Mouse (Mus musculus): ENCODE measurements around the gene Gga1. TPM values are rescaled to one million over a fixed set of nuclear protein-coding genes. Genes with fewer than 3 reads are reported as not detected.

Gene Gga1
- polyA plus RNA-seq, 1 experiment, result 25.8 TPM

GRCm38 (mm10) chr15:78897488-78897887, 20.5 kb downstream of the Gga1 start:
- H3K4me3 ChIP-seq (ENCODE audit: low read depth, low read length), result peak overlapping the region; percentile 12; the same call in 1 of the 2 replicates
- H3K4me1 ChIP-seq (ENCODE audit: control insufficient read depth, insufficient read depth, low read length), result peaks cover 6% of the 10 kb centered on the region
- TF ChIP-seq POLR2A (IDR thresholded peaks at IDR 0.05; ENCODE audit: insufficient read depth, low read length) (no peak), EP300 (IDR thresholded peaks at IDR 0.05; ENCODE audit: insufficient read depth, low read depth, low read length) (0 out of 2 replicates have a peak, but pooled peaks have one; percentile 40)
- no peaks in the 10 kb centered on the region for H3K9me3 ChIP-seq (replicated peaks; ENCODE audit: control insufficient read depth, insufficient read depth, low read length, poor library complexity, severe bottlenecking)
- H3K36me3 ChIP-seq (ENCODE audit: control insufficient read depth, insufficient read depth, low read length, poor library complexity, severe bottlenecking), result no peaks in the 10 kb centered on the region
- peak overlapping the region; percentile 64 for H3K27ac ChIP-seq (ENCODE audit: insufficient read depth, low read length)
- no peak overlapping the region for H3K9ac ChIP-seq (ENCODE audit: low read depth, poor library complexity, severe bottlenecking)
- no peaks in the 10 kb centered on the region for H3K27me3 ChIP-seq (ENCODE audit: control insufficient read depth, insufficient read depth, low read length, poor library complexity, severe bottlenecking)

- Histone ChIP-seq H3K27me3 (ENCODE audit: control insufficient read depth, insufficient read depth, low read length, poor library complexity, severe bottlenecking) (no peaks in the 10 kb centered on the region), H3K4me1 (ENCODE audit: control insufficient read depth, insufficient read depth, low read length) (peaks cover 6% of the 10 kb centered on the region), H3K9me3 (replicated peaks; ENCODE audit: control insufficient read depth, insufficient read depth, low read length, poor library complexity, severe bottlenecking) (no peaks in the 10 kb centered on the region), H3K4me3 (ENCODE audit: low read depth, low read length) (no peak overlapping the region; the same call in 1 of the 2 replicates), H3K27ac (ENCODE audit: insufficient read depth, low read length) (no peak overlapping the region), H3K36me3 (ENCODE audit: control insufficient read depth, insufficient read depth, low read length, poor library complexity, severe bottlenecking) (no peaks in the 10 kb centered on the region), H3K9ac (ENCODE audit: low read depth, poor library complexity, severe bottlenecking) (no peak overlapping the region)
- TF ChIP-seq EP300 (IDR thresholded peaks at IDR 0.05; ENCODE audit: insufficient read depth, low read depth, low read length) (no peak), POLR2A (IDR thresholded peaks at IDR 0.05; ENCODE audit: insufficient read depth, low read length) (no peak), CTCF (IDR thresholded peaks at IDR 0.05; ENCODE audit: low read depth, low read length) (no peak)
Observed at GRCm38 (mm10) chr15:78898507-78899001, 21.6 kb downstream of the Gga1 start.

- Histone ChIP-seq H3K27ac (ENCODE audit: insufficient read depth, low read length) (no peak within 1 kb of the TSS), H3K9ac (ENCODE audit: low read depth, poor library complexity, severe bottlenecking) (peak within 1 kb of the TSS; percentile 45), H3K9me3 (replicated peaks; ENCODE audit: control insufficient read depth, insufficient read depth, low read length, poor library complexity, severe bottlenecking) (no peaks in the 10 kb centered on the region), H3K36me3 (ENCODE audit: control insufficient read depth, insufficient read depth, low read length, poor library complexity, severe bottlenecking) (no peaks in the 10 kb centered on the region), H3K27me3 (ENCODE audit: control insufficient read depth, insufficient read depth, low read length, poor library complexity, severe bottlenecking) (no peaks in the 10 kb centered on the region), H3K4me1 (ENCODE audit: control insufficient read depth, insufficient read depth, low read length) (peaks cover 6% of the 10 kb centered on the region), H3K4me3 (ENCODE audit: low read depth, low read length) (peak within 1 kb of the TSS; percentile 79)
- TF ChIP-seq POLR2A (IDR thresholded peaks at IDR 0.05; ENCODE audit: insufficient read depth, low read length), result no peak
- TF ChIP-seq CTCF (IDR thresholded peaks at IDR 0.05; ENCODE audit: low read depth, low read length), result no peak
- TF ChIP-seq EP300 (IDR thresholded peaks at IDR 0.05; ENCODE audit: insufficient read depth, low read depth, low read length), result no peak
Observed at GRCm38 (mm10) chr15:78899409-78899739, 22.4 kb downstream of the Gga1 start, which contains the start of gene Gm49510. Gm49510 (plus strand) TSS chr15:78899667.

- Histone ChIP-seq H3K36me3 (ENCODE audit: control insufficient read depth, insufficient read depth, low read length, poor library complexity, severe bottlenecking) (no peaks in the 10 kb centered on the region), H3K4me1 (ENCODE audit: control insufficient read depth, insufficient read depth, low read length) (peaks cover 6% of the 10 kb centered on the region), H3K27me3 (ENCODE audit: control insufficient read depth, insufficient read depth, low read length, poor library complexity, severe bottlenecking) (no peaks in the 10 kb centered on the region), H3K9ac (ENCODE audit: low read depth, poor library complexity, severe bottlenecking) (peak within 1 kb of the TSS; percentile 45), H3K4me3 (ENCODE audit: low read depth, low read length) (peak within 1 kb of the TSS; percentile 79), H3K27ac (ENCODE audit: insufficient read depth, low read length) (no peak within 1 kb of the TSS), H3K9me3 (replicated peaks; ENCODE audit: control insufficient read depth, insufficient read depth, low read length, poor library complexity, severe bottlenecking) (no peaks in the 10 kb centered on the region)
- TF ChIP-seq EP300 (IDR thresholded peaks at IDR 0.05; ENCODE audit: insufficient read depth, low read depth, low read length), result no peak
- TF ChIP-seq CTCF (IDR thresholded peaks at IDR 0.05; ENCODE audit: low read depth, low read length), result no peak
- no peak for TF ChIP-seq POLR2A (IDR thresholded peaks at IDR 0.05; ENCODE audit: insufficient read depth, low read length)
Observed at GRCm38 (mm10) chr15:78899740-78900584, 23.0 kb downstream of the Gga1 start, which contains the start of gene Sh3bp1. Sh3bp1 (plus strand) TSS chr15:78899768.

- H3K9ac ChIP-seq (ENCODE audit: low read depth, poor library complexity, severe bottlenecking), result peak overlapping the region; percentile 45
- peak overlapping the region; percentile 79 for H3K4me3 ChIP-seq (ENCODE audit: low read depth, low read length)
- TF ChIP-seq POLR2A (IDR thresholded peaks at IDR 0.05; ENCODE audit: insufficient read depth, low read length) (no peak), CTCF (IDR thresholded peaks at IDR 0.05; ENCODE audit: low read depth, low read length) (no peak), EP300 (IDR thresholded peaks at IDR 0.05; ENCODE audit: insufficient read depth, low read depth, low read length) (no peak)
- H3K36me3 ChIP-seq (ENCODE audit: control insufficient read depth, insufficient read depth, low read length, poor library complexity, severe bottlenecking), result no peaks in the 10 kb centered on the region
- H3K9me3 ChIP-seq (replicated peaks; ENCODE audit: control insufficient read depth, insufficient read depth, low read length, poor library complexity, severe bottlenecking), result no peaks in the 10 kb centered on the region
- H3K4me1 ChIP-seq (ENCODE audit: control insufficient read depth, insufficient read depth, low read length), result peaks cover 6% of the 10 kb centered on the region
- H3K27me3 ChIP-seq (ENCODE audit: control insufficient read depth, insufficient read depth, low read length, poor library complexity, severe bottlenecking), result no peaks in the 10 kb centered on the region
- no peak overlapping the region for H3K27ac ChIP-seq (ENCODE audit: insufficient read depth, low read length)
Observed at GRCm38 (mm10) chr15:78900585-78901421, 23.8 kb downstream of the Gga1 start.

All from ES-Bruce4 (cell line).